Mouse (Mus musculus) CH12.LX (cell line): ENCODE measurements at regions not wholly inside any gene's neighbourhood (a gene's known extent, or its start where the extent isn't known, plus 50 kb on each side); places are given as distances from the start of the nearest gene placed in this dataset.

Source experiments
- DNase-seq: peaks from one replicate; pipeline ENCODE4 v3.0.0-alpha.2; 2013; ENCODE audit errors: extremely low read depth
- H3K27ac ChIP-seq: 2 replicates; pipeline ENCODE4 v1.5.1; 2012; ENCODE audit warnings: low read depth, mild to moderate bottlenecking, control low read depth, moderate library complexity; ENCODE audit not compliant: insufficient read depth
- H3K27me3 ChIP-seq: replicated peaks from 2 replicates; pipeline ENCODE3; 2012; ENCODE audit warnings: inconsistent platforms
- H3K36me3 ChIP-seq, 2 experiments: replicated peaks in 1 of 2; 2 replicates each; pipeline versions ENCODE3 to v1.6.1; 2012; ENCODE audit warnings: inconsistent platforms in 1 of 2, low read length in 1 of 2, mild to moderate bottlenecking in 1 of 2, mixed read lengths in 1 of 2, moderate library complexity in 1 of 2; ENCODE audit not compliant: control insufficient read depth in 1 of 2, insufficient read depth in 1 of 2
- H3K4me1 ChIP-seq, 2 experiments: 2 replicates each; pipeline ENCODE4 v1.6.1; 2012; ENCODE audit warnings: inconsistent platforms in 1 of 2, moderate library complexity in 1 of 2; ENCODE audit not compliant: insufficient read depth in 2 of 2, control insufficient read depth in 1 of 2
- H3K4me2 ChIP-seq: 2 replicates; pipeline ENCODE4 v1.6.1; 2012; ENCODE audit warnings: low read depth, mild to moderate bottlenecking, control low read depth; ENCODE audit not compliant: poor library complexity, insufficient read depth, severe bottlenecking
- H3K4me3 ChIP-seq, 3 experiments: fragments of 150-350 bp in 1 of 3; sonication (generic) in 1 of 3; replicated peaks in 1 of 3; 2 replicates each; pipeline versions ENCODE3 to v1.5.1; 2011 to 2012; ENCODE audit warnings: low read depth in 2 of 3, low read length in 2 of 3, mild to moderate bottlenecking in 2 of 3, moderate library complexity in 2 of 3, control low read depth in 1 of 3, improper control_type of control experiment in 1 of 3, inconsistent platforms in 1 of 3, mixed read lengths in 1 of 3; ENCODE audit not compliant: poor library complexity in 1 of 3
- H3K79me2 ChIP-seq: replicated peaks from 2 replicates; pipeline ENCODE4 v1.6.1; 2012; ENCODE audit warnings: mild to moderate bottlenecking, moderate library complexity; ENCODE audit not compliant: control insufficient read depth, poor library complexity, insufficient read depth, severe bottlenecking; ENCODE audit errors: extremely low read depth
- H3K9ac ChIP-seq: 2 replicates; pipeline ENCODE4 v1.6.1; 2012; ENCODE audit warnings: low read depth, mild to moderate bottlenecking, control low read depth, moderate library complexity; ENCODE audit not compliant: insufficient read depth
- H3K9me3 ChIP-seq: replicated peaks from 2 replicates; pipeline ENCODE3; 2012; ENCODE audit warnings: low read length, inconsistent platforms, mixed read lengths
- BHLHE40 ChIP-seq: IDR thresholded peaks from 2 replicates; pipeline ENCODE4 v1.6.1; 2011; ENCODE audit warnings: mild to moderate bottlenecking, low read depth, low read length, improper control_type of control experiment
- CHD1 ChIP-seq: IDR thresholded peaks from 2 replicates; pipeline ENCODE4 v1.6.1; 2012; ENCODE audit warnings: low read depth, low read length, improper control_type of control experiment, inconsistent platforms
- CTCF ChIP-seq, 2 experiments: IDR thresholded peaks in 1 of 2; conservative IDR thresholded peaks in 1 of 2; 2 replicates each; pipeline ENCODE4 v1.5.1; 2011 to 2012; ENCODE audit warnings: low read depth in 2 of 2, low read length in 2 of 2, improper control_type of control experiment in 1 of 2, inconsistent platforms in 1 of 2, mild to moderate bottlenecking in 1 of 2, moderate library complexity in 1 of 2
- E2F4 ChIP-seq: IDR thresholded peaks from 2 replicates; pipeline ENCODE4 v1.6.1; 2011; ENCODE audit warnings: low read depth, low read length, improper control_type of control experiment; ENCODE audit not compliant: insufficient replicate concordance
- ELF1 ChIP-seq: IDR thresholded peaks from 2 replicates; pipeline ENCODE4 v1.6.1; 2014; ENCODE audit warnings: low read depth, mild to moderate bottlenecking, inconsistent platforms, low read length, improper control_type of control experiment
- EP300 ChIP-seq: IDR thresholded peaks from 2 replicates; pipeline ENCODE4 v1.6.1; 2011; ENCODE audit warnings: low read length, improper control_type of control experiment
- ETS1 ChIP-seq: conservative IDR thresholded peaks from 2 replicates; pipeline ENCODE4 v1.6.1; 2012; ENCODE audit warnings: low read depth, mild to moderate bottlenecking, inconsistent platforms, low read length, improper control_type of control experiment, moderate library complexity
- HCFC1 ChIP-seq: IDR thresholded peaks from 2 replicates; pipeline ENCODE4 v1.6.1; 2012; ENCODE audit warnings: low read depth, mild to moderate bottlenecking, inconsistent platforms, low read length, improper control_type of control experiment
- IRF4 ChIP-seq: IDR thresholded peaks from 2 replicates; pipeline ENCODE4 v1.6.1; 2014; ENCODE audit warnings: low read depth, mild to moderate bottlenecking, inconsistent platforms, low read length, improper control_type of control experiment
- JUN ChIP-seq: IDR thresholded peaks from 2 replicates; pipeline ENCODE4 v1.6.1; 2011; ENCODE audit warnings: low read depth, mild to moderate bottlenecking, low read length, improper control_type of control experiment, moderate library complexity; ENCODE audit not compliant: insufficient read depth
- JUND ChIP-seq: conservative IDR thresholded peaks from 2 replicates; pipeline ENCODE4 v1.6.1; 2011; ENCODE audit warnings: low read depth, low read length, improper control_type of control experiment
- KAT2A ChIP-seq: IDR thresholded peaks from 2 replicates; pipeline ENCODE4 v1.6.1; 2012; ENCODE audit warnings: low read length, improper control_type of control experiment, inconsistent platforms; ENCODE audit not compliant: insufficient replicate concordance
- MAFK ChIP-seq: IDR thresholded peaks from 2 replicates; pipeline ENCODE4 v1.6.1; 2011; ENCODE audit warnings: low read length, improper control_type of control experiment; ENCODE audit not compliant: insufficient replicate concordance
- MAX ChIP-seq: IDR thresholded peaks from 2 replicates; pipeline ENCODE4 v1.6.1; 2011; ENCODE audit warnings: low read length, improper control_type of control experiment
- MAZ ChIP-seq: IDR thresholded peaks from 2 replicates; pipeline ENCODE4 v1.6.1; 2012; ENCODE audit warnings: low read depth, mild to moderate bottlenecking, inconsistent platforms, low read length, improper control_type of control experiment, moderate library complexity
- MEF2A ChIP-seq: IDR thresholded peaks from 2 replicates; pipeline ENCODE4 v1.6.1; 2014; ENCODE audit warnings: low read depth, mild to moderate bottlenecking, inconsistent platforms, low read length, improper control_type of control experiment, borderline replicate concordance
- MXI1 ChIP-seq: IDR thresholded peaks from 2 replicates; pipeline ENCODE4 v1.6.1; 2011; ENCODE audit warnings: mild to moderate bottlenecking, low read depth, low read length, improper control_type of control experiment
- MYC ChIP-seq: IDR thresholded peaks from 2 replicates; pipeline ENCODE4 v1.6.1; 2011; ENCODE audit warnings: low read depth, mild to moderate bottlenecking, improper control_type of control experiment, low read length
- NELFE ChIP-seq: IDR thresholded peaks from 2 replicates; pipeline ENCODE4 v1.6.1; 2011; ENCODE audit warnings: low read depth, low read length, improper control_type of control experiment
- POLR2A ChIP-seq: IDR thresholded peaks from 2 replicates; pipeline ENCODE4 v1.6.1; 2011; ENCODE audit warnings: low read depth, mild to moderate bottlenecking, improper control_type of control experiment, low read length
- POLR2AphosphoS2 ChIP-seq: IDR thresholded peaks from 2 replicates; pipeline ENCODE4 v1.6.1; 2011; ENCODE audit warnings: low read depth, low read length, improper control_type of control experiment
- RCOR1 ChIP-seq: conservative IDR thresholded peaks from 2 replicates; pipeline ENCODE4 v1.6.1; 2012; ENCODE audit warnings: low read depth, mild to moderate bottlenecking, inconsistent platforms, low read length, improper control_type of control experiment
- SIN3A ChIP-seq: IDR thresholded peaks from 2 replicates; pipeline ENCODE4 v1.6.1; 2012; ENCODE audit warnings: low read length, improper control_type of control experiment, inconsistent platforms
- SMC3 ChIP-seq: IDR thresholded peaks from 2 replicates; pipeline ENCODE4 v1.6.1; 2011; ENCODE audit warnings: low read depth, low read length, improper control_type of control experiment
- TCF12 ChIP-seq: IDR thresholded peaks from 2 replicates; pipeline ENCODE4 v1.6.1; 2014; ENCODE audit warnings: low read depth, mild to moderate bottlenecking, inconsistent platforms, low read length, improper control_type of control experiment
- UBTF ChIP-seq: IDR thresholded peaks from 2 replicates; pipeline ENCODE4 v1.6.1; 2012; ENCODE audit warnings: low read depth, mild to moderate bottlenecking, inconsistent platforms, low read length, improper control_type of control experiment, moderate library complexity
- USF1 ChIP-seq: IDR thresholded peaks from 2 replicates; pipeline ENCODE4 v1.6.1; 2014; ENCODE audit warnings: low read depth, mild to moderate bottlenecking, inconsistent platforms, low read length, improper control_type of control experiment
- ZC3H11A ChIP-seq: IDR thresholded peaks from 2 replicates; pipeline ENCODE4 v1.6.1; 2012; ENCODE audit warnings: low read depth, mild to moderate bottlenecking, inconsistent platforms, low read length, improper control_type of control experiment
- ZMIZ1 ChIP-seq: IDR thresholded peaks from 2 replicates; pipeline ENCODE4 v1.6.1; 2012; ENCODE audit warnings: low read depth, mild to moderate bottlenecking, inconsistent platforms, low read length, improper control_type of control experiment
- dilution Hi-C: fragments of 300-500 bp; cut with MboI; formaldehyde crosslinking; loops from 2 replicates; pipeline ENCODE4 v1.14.3; 2020; ENCODE audit warnings: low sequenced_read_pairs; ENCODE audit not compliant: extremely low pct_unique_long_range_greater_than_20kb, extremely low pct_ligation_motif_present
- in situ Hi-C: fragments of 300-500 bp; cut with MboI; formaldehyde crosslinking; loops from 3 replicates; pipeline ENCODE4 v1.14.3; 2019; ENCODE audit warnings: low sequenced_read_pairs, low pct_ligation_motif_present, low pct_unique_long_range_greater_than_20kb, mixed read lengths

DNA sequence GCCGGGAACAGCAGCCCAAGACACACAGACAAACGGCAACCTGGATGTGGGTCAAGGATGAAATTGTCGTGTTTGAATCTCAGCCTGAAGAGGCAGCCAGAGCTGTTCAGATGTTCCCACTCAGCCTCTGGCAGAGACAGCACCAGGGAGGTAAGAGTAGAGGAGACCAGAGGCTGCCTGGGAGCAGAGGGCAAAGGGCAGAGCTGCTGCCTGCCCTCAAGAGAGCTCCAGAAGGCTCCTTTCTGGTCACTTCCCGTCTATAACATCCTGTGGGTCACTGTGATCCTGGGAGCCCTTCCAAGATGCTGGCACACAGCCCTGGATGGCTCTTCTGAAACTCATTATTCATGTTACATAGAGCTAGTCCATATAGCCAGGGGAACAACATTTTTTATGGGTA lies 67.6 kb upstream of the Col5a1 start:
- no peaks in the 10 kb centered on the region for H3K36me3 ChIP-seq
- no peak overlapping the region for H3K27ac ChIP-seq
- H3K27me3 ChIP-seq = peaks cover 82% of the 10 kb centered on the region
- H3K4me2 ChIP-seq = no peak overlapping the region
- in situ Hi-C loops (no loop called here), dilution Hi-C loops (no loop called here)
- no peaks in the 10 kb centered on the region for H3K79me2 ChIP-seq
- TF ChIP-seq BHLHE40 (no peak), TCF12 (no peak), MAX (no peak), ELF1 (no peak), POLR2A (no peak), CTCF (conservative IDR thresholded peaks at IDR 0.05 in 1 of 2, IDR thresholded peaks at IDR 0.05 in 1 of 2; ENCODE audit: low read depth in 2 of 2, low read length in 2 of 2) (no peak), USF1 (no peak), MEF2A (no peak), RCOR1 (no peak), MAZ (no peak), MAFK (no peak), EP300 (no peak), MXI1 (no peak), POLR2AphosphoS2 (no peak), ETS1 (no peak), IRF4 (no peak), NELFE (no peak), E2F4 (no peak), ZMIZ1 (no peak), JUN (no peak)
- H3K9me3 ChIP-seq = peaks cover 7% of the 10 kb centered on the region
- H3K9ac ChIP-seq = no peak overlapping the region
- DNase-seq = no peak
- H3K4me3 ChIP-seq = no peak overlapping the region
- 0 out of 4 replicates have a peak, but pooled peaks cover 0 to 2% of the 10 kb centered on the region in 2 experiments for H3K4me1 ChIP-seq

GRCm38 (mm10) chr2:27826826-27827225 lies 59.4 kb upstream of the Col5a1 start:
- peaks cover 90% of the 10 kb centered on the region for H3K27me3 ChIP-seq

More at GRCm38 (mm10) chr2:27826826-27827225, 59.4 kb upstream of the Col5a1 start:
- TF ChIP-seq KAT2A (no peak), BHLHE40 (no peak), UBTF (no peak), POLR2AphosphoS2 (no peak), SMC3 (no peak), JUND (no peak), IRF4 (no peak), ETS1 (no peak), MAFK (no peak), ZC3H11A (no peak), CHD1 (no peak), MEF2A (no peak), HCFC1 (no peak), MXI1 (no peak), MYC (no peak), CTCF (conservative IDR thresholded peaks at IDR 0.05 in 1 of 2, IDR thresholded peaks at IDR 0.05 in 1 of 2; ENCODE audit: low read depth in 2 of 2, low read length in 2 of 2) (no peak), USF1 (no peak), SIN3A (no peak)
- TF ChIP-seq, all 38 proteins: peak for 0
- no peaks in the 10 kb centered on the region for H3K9me3 ChIP-seq
- no peak for DNase-seq
- no peak overlapping the region for H3K27ac ChIP-seq
- no peaks in the 10 kb centered on the region for H3K36me3 ChIP-seq
- in situ Hi-C loops (no loop called here), dilution Hi-C loops (no loop called here)
- H3K4me1 ChIP-seq = no peaks in the 10 kb centered on the region
- H3K9ac ChIP-seq = no peak overlapping the region
- no peak overlapping the region for H3K4me2 ChIP-seq
- H3K79me2 ChIP-seq = no peaks in the 10 kb centered on the region
- H3K4me3 ChIP-seq = no peak overlapping the region
